Mouse (Mus musculus) brain, adult 2 months (tissue): ENCODE results near the gene Glycam1.
"Not testable (repeated sequence)": the region's sequence is repeated elsewhere in the genome, so short reads cannot be mapped to it uniquely, and the experiment has no call there.

Experiments
- DNase-seq: peaks from one replicate; pipeline ENCODE4 v3.0.0; 2011; ENCODE audit warnings: low read depth, low spot score

Glycam1 gene

DNA sequence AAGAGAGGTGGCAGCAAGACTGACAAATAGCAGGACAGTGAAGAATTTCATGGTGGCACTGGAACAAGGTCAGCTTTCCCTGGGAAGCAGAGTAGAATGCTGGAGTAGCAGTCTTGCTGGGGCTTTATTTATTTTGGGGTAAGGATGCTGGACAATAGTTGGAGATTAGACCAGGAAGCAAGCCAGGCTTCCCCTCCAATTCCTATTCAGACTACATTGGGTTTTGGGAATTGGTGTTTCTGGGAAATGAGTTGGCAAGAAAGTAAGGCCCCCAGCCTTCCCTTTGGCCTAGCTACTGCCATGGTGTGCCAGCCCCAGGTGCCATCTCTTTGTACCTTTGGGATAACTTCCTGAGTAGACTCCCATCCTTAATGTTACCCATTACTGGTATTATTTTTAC is at the start of gene Glycam1:
Gene Glycam1 (minus strand): TSS at position 101 of the 400 bp plus-strand sequence.
- no peak for DNase-seq

DNA sequence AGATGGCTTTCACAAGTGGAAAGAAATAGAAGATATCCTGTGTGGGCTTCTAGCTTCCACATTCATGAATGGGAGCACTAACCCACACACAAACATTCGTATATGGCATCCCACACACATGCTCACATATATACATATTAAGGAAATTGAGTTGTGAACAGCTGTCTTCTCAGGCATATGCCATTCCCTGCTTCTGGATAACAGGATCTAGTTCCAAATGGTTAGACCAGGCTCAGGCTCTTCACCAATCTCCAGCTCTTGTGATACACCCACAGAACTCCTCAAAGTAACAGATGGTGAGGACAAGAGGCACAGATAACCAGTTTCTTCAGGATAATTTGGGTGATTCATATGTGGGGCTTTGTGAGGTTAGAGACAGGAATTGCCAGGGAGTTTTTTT is 39.6 kb upstream of the Glycam1 start:
- DNase-seq, result peak; percentile 81

DNA sequence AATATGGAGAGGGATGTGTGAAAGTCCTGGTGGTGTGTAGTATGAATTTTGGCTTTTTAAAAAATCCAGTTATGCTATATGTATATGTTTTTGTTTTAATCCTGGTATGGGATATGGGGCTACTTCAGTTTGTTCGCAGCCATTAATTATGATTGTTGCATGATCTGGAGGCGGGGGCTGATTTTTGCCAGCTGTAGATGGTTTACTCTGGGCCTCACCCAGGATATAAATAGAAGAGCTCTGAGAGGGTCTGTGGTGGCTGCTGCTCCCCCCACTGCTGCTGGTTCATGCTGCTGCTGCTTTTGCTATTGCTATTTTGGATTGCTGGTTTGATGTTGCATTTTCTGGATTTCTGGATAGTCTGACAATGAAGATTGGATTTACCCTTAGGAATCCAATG is 25.9 kb upstream of the Glycam1 start:
- DNase-seq, result no peak

DNA sequence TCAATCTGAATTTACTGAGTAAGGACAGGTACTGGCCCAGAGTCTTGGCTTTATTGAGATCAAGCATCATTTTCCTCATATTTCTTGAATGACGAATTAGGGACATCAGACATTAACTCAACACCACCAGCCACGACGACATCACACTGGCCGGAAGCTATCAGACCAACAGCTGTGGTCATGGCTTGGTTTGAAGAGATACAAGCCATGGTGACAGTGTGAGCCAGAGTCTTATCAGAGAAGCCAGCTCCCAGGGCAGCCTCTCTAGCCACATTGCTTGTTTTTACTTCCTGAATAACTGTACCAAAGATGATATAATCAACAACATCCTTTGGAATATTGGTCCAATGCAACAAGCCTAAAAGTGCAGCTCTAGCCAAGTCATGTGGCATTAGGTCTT is 22.9 kb upstream of the Glycam1 start:
- not testable (repeated sequence) for DNase-seq

DNA sequence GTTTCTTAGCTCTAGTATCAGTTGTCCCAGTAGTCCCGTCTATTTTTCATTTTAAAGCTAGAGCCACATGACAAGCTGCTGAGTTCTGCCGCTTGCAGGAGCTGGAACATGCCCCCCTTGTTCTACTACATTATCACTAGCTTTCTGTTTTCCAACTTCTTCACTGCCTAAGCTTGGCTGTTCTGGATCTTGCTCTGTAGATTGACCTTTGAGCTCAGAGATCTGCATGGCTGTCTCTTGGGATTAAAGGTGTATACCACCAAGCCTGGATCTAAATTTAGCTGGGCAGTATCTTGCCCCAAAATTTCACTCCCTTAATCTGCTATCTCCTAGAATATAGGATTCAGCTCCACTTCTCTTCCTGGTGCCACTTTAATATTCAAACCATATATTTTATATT is 21.0 kb upstream of the Glycam1 start:
- DNase-seq, result no peak

DNA sequence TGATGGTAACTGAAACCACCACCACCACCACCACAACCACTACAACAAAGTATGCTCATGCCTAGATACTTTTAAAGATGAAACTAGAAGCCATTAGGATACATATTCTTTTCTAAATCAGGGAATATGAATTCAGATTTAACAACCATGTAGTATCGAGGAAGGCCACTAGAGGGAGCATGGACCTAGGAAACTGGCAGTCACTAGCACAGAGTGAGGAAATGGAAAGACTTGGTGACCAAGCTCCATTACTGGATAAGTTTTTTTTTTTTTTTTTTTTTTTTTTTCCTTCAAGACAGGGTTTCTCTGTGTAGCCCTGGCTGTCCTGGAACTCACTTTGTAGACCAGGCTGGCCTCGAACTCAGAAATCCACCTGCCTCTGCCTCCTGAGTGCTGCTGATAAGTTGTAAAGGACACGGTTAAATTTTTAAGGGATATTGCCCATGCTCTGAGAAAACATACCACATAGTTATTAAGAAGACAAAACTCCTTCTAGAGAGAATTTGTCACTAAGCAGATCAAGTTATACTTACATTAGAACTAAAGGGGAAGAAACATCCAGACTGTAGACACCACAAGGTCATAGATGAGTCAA is 12.7 kb downstream of the Glycam1 start:
- DNase-seq, result peak; percentile 78

DNA sequence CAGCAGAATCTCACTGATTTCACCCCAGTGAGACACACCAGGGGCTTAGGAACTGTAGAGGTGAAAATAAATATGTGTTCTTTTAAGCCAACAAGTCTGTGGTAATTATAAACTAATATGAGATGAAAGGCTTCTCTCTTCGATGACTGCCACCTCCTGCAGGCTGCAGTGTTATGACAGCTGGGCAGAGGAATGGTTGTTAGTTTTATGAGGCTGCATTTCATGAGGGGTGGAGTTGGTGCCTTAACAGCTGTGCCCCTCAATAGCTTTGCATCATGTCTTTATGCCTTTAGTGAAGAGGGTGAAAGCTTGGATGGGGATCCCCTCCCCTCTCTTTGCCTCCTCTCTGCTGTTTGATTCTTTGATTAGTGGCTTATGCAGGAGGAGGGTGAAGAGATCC is 13.8 kb downstream of the Glycam1 start:
- DNase-seq, result no peak

DNA sequence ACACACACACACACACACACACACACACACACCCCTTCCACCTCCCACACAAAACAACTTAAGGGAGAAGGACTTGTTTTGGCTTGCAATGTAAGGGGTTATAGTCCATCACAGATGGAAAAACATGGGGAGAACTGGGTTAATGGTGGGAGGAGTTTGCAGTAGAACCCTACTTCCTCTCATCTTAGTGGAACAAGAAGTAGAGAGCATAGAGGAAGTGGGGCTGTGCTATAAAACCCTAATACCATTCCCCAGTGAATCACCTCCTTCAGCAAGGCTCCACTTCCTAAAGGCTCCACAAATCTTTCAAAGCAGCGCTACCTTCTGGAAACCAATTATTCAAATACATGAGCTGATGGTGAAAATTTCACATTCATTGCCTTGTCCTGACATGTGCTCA is 15.4 kb downstream of the Glycam1 start:
- DNase-seq, result no peak

DNA sequence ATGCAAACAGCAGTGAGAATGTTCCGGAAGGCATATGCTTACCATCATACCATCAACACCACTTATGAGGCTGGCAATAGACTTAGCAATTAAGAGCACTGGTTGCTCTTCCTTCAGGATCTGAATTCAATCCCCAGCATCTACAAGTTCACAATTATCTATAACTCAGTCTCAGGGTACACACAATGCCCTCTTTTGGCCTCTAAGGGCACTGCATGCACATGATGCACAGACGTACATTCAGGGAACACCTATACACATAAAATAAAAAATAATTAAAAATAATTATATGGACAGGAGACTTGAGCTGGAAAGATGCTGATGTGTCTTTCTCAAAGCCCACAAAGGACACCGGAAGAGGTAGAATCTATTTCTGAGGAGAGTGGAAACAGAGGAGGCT is 16.9 kb downstream of the Glycam1 start:
- no peak for DNase-seq

DNA sequence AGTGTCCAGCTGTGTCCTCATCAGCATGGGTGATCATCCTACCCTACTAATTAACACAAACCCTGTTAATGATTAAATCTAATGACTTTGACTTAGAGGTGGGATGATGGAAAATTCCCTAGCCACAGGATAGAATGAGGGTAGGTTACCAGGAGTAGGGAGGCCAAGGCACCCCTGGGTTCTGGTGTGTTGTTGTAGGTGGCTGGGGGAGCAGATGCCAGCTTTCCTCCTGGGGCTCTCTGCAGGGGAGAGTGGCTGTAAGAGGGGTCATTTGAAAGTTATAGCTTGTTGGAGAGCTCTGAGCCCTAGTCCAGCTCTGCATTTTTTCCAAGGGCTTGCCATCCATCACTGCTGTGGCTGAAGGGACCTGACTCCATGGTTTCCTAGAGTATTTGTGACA is 22.4 kb downstream of the Glycam1 start:
- DNase-seq, result no peak

DNA sequence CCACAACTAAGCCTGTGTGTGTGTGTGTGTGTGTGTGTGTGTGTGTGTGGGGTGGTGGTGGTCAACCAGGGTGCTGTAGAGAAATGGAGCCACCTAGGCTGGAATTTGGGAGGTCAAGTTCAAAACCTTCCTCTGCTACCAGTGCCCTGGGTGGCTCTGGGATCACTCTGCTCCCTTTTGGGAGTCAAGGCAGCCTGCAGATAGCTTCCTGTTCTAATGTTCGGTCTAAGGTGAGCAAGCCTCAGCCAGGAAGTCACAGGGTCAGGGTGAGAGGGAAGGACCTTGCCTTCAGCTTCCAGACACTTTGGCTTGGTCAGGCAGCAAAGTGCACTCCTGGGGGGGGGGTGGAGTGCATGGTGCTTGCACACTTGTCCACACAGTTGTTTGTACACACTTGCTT is 24.2 kb downstream of the Glycam1 start:
- no peak for DNase-seq

DNA sequence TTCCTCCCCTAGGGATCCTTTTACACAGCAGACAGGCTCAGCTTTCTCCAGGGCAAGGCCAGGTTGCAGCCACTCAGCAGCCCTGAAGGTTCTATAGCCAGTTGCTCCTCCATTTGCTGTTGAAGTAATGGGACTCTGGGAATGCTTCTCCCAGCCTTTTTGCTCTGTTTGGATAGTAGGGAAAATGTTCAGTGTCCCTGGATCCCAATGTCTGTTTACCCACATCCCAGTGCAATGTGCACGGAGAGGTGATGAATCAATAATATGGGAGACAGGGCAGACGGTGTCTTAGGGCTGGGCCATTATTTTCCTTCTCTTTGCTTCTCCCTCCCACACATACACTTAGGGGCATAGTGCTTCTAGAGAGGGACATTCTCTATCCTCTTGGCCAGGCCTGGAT is 25.6 kb downstream of the Glycam1 start:
- no peak for DNase-seq

DNA sequence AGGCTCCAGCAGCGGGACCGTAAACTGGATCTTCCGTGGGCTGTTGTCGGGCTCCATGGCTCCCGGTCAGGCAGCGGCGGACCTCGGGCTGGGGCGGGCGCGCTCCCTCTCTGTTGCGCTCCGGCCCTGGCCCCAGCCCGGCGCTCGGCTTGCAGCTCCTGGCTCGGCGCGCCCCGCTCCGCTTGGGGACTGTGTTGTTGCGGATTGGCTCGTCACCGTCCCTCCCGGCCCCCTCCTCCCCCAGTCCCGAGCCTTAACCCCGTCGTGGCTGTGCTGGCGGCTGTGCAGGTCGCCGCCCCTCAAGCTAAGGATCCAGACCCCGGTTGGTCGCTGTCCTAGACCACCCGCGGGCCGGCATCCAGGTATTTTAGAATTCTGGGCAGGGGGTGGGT is 27.1 kb downstream of the Glycam1 start, which contains the start of gene Ppp1r1a:
Gene Ppp1r1a (minus strand): TSS at position 182 of the 392 bp plus-strand sequence.
- DNase-seq, result peak; percentile 81

DNA sequence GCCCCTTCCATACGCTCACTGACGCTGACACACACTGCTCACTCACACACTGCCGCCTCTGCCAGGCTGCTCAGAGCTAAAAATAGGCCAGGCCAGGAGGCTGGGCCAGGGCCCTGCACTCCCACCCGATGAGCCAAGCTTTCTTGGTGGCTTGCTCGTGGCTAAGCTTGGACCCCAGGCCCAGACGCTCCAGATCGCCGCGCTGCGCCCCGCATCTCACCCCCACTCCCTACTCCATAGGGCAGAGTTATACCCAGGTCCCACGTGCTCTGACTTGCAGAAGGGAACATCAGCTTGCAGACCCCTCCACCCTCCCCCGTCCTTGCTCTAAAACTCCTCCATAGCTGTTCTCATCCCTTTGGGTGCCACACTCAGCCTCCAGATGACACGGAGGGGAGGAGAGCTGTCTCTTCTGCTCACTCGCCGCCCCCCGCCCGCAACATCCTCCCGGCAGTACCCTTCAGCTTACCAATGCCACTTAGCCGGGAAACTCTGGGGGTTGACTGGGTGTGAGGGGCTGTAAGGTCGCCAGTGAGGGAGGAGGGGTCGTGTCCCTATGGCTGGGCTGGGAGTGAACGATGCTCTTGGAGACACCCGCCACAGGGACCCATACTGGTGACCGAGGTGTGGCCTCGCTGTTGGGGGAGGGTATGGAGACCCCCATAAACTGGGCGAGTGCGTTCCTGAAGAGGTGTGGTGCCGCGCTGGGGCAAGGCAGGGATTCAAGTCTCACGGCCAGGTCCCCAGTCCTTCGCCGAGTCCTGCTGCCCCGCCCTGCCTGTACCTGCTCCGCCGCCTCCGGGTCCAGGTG is 27.7 kb downstream of the Glycam1 start:
- peak; percentile 79 for DNase-seq

DNA sequence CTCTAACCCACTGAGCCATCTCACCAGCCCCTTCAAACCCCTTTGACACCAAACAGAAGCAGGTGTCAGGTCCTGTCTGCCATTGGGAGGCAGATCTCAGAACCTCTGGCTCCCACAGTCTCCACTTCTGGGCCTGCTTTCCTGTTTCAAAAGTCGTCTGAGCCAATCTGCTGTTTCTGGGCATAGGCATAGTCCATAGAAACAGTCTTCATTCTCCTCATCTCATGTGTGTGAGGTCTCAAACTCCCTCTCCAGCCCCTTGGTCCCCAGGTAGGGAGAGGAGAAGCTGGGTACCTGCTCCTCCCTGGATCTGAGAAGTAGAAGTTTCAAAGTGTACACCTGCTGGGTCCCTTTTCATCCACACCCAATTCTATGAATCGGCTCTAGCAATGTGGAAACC is 28.4 kb downstream of the Glycam1 start:
- DNase-seq, result no peak

DNA sequence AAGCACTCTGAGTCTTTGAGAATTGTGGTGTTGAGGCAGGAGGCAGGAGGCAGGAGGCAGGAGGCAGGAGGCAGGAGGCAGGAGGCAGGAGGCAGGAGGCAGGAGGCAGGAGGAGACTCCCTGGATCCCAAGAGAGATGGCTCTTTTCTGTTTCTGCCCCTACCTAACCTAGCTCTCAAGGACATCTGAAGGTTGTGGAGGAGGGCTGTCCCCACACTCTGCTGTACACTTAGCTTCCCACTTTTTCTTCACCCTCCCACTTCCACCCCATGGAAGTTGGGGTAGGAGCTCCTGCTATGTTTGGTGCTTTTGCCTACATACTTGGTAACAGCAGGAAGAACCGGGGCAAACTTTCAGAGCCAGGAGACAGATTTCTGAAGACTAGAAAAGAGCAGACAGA is 29.1 kb downstream of the Glycam1 start:
- peak; percentile 42 for DNase-seq

DNA sequence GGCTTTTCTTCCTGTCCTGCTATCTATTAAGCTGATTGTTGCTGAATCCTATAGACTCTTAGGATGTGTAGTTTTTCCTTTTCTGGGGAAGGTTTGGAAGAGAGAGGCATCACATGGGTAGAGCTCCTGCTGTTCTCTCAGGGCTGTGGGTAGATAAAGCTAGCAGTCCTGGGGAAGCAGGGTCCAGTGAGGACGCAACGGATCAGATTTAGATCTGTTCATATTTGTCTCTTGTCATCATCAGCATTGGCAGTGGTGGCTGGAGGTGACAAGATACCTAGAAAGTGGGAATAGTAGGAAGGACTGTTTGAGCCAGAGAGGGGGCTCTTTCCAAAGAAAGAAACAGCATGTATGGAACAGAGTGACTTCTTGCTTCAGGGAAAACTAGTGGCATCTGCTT is 29.9 kb downstream of the Glycam1 start:
- DNase-seq, result peak; percentile 44

DNA sequence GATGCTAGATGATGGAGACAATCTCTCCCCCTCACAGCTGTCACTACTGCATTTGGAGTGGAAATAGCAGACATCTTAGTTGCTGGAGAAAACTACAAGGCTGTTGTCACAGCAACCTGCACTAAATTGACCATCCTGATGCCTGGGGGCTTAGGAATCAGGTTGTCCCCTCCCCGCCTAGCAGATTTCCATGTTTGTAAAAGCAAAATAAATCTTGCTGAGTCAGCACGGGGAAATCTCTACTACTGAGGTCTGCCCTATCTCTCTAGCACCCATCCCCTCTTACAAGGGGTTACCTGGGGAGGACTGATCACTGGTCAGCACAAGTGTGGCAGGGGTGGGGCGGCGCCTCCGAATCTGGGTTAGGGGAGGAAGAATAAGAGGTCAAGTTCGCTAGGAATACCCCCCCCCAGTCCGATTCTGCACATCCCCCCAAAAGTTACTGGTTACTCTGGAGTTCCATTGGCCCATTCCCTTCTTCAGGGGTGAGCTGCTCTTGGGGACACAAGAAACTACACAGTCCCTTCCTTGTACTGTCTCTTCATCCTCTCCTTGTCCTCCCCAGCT is 30.7 kb downstream of the Glycam1 start:
- DNase-seq, result no peak

DNA sequence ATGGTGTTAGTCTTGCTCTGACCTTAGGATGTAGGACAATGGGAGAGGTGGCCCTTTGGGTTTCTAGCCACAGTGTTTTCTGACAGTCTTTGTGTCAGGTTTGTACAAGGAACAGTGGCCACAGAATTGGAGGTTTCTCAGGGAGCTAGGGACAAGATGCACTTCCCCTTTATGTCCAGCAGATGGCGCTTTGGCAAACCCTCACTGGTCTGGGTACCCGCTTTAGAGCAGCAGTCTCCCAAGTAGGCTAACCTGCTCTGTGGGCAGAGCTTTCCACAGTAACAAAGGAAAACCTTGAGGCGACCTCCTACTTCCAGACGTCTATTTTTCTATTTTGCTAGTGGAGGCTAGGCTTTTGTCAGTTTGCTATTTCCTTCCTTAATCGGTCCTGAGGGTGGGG is 34.5 kb downstream of the Glycam1 start:
- peak; percentile 86 for DNase-seq

DNA sequence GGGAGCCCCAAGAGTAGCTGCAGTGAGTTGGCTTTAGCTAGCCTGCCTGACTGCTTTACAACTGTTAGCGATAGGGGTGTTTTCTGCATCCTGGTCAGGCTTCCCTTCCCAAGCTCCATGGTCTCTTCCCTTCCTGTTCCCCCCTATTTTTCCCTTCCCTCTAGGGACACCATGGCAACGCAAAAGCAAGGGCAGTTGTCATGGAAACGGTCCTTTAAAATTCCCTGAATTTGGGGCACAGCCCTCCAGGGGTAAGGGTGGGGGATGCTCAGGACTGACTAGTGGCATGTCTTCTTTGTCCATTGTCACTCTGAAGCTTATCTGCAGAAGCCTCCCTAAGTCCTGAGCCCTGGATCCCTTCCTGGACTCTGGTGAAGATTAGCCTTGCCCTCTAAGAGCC is 41.7 kb downstream of the Glycam1 start:
- peak; percentile 68 for DNase-seq

DNA sequence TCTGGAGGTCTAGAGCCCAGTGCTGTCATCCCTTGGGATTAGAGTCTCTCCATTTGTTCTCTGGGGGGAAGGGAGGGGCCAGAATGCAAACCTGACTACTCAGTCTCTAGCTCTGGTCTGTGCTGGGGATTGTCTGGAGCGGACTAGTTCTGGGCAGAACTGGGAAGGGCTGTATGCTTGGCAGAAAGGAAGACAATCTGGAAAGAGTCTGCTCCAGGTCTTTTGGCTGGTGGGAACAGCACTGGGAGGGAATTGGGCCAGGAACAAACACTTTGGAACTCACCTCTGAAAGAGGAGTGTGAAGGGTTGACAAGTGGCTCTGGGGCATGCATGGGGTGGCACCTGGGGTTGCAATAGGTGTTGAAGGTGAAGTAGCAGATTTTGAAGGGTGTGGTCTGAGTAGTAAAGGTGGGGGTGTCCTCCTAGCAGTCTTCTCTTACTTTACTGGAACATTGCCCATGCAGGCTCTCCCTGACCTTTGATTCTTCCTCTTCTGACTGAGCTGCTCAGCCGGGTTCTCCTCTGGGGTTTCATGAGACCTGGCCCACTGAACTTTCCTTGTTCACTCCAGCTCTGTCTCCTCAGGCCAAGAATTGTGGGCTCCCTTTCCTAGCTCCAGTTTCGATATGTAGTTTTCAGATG is 42.3 kb downstream of the Glycam1 start:
- DNase-seq, result peak; percentile 44
